Mouse (Mus musculus) lung, postnatal 0 days (tissue): ENCODE data around the gene Hist1h2ab.

Experiments used
- CTCF ChIP-seq: IDR thresholded peaks from 2 replicates; pipeline ENCODE4 v1.5.1; 2016; ENCODE audit warnings: antibody characterized with exemption, mild to moderate bottlenecking
- EP300 ChIP-seq: IDR thresholded peaks from 2 replicates; pipeline ENCODE4 v1.6.1; 2016; ENCODE audit warnings: antibody characterized with exemption, mild to moderate bottlenecking, control low read depth

DNA sequence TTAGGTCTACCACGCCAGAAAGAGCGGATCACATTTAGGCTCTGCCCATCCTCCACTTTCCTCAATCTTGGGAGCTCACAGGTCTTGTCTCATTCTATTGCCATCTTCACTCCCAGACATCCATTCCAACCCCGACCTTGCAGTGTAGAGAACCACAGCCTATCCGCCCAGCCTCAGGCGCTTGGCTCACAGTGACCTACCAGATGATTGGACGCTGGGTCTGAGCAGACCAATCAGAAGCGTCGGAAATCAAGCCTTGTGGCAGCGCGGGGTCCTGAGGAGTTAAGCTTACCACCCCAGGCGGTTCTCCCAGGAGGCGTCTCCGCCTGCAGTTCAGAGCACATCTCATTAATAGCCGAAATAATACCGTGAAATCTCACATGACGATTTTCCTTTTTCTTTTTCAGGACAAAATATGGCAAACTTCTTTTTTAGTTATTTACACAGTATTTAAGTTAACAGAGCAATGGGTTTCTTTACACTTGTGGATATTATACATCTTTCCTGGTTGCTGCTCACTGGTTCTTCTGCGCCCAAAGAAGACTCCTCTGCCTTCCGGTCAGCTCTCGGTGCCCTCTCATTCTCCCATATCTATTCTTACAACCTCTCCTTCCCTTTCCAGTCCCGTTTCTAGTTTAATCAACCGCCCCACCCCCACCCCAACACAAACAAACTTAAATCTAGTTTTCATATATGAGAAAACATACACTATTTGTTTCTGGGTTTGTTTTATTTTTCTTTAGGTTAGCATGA is 21.8 kb downstream of the Hist1h2ab start:
- TF ChIP-seq CTCF (no peak), EP300 (no peak)
